Mouse (Mus musculus): ENCODE data around the gene Hectd4. TPM values are rescaled to one million over a fixed set of nuclear protein-coding genes. Genes with fewer than 3 reads are reported as not detected.
"Not testable (repeated sequence)": the region's sequence is repeated elsewhere in the genome, so short reads cannot be mapped to it uniquely, and the experiment has no call there.

The Hectd4 gene
- polyA plus RNA-seq, 1 experiment: 100 TPM

DNA sequence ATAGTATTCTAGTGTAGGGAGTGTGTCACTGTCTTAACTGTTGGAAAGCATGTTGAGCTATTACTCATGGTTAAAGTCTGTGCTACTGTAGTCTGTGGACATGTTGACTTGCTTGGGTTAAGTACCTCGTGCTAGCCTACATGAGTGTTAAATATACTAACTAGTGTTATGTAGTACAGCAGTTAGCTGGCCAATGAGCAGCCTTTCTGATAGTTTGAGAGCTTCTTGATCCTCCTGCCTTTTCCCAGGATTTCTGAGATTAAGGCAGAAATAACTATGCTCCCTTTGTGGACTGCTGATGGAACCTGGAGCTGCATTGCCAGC lies 9.5 kb upstream of the Hectd4 start:
- WGBS: 83% methylated on average over 1 of the region's 1 CpGs
- no peak overlapping the region for H3K27ac ChIP-seq (ENCODE audit: control insufficient read depth, insufficient read depth, low read depth, low read length, poor library complexity)
- peaks cover 3% of the 10 kb centered on the region; the same call in 1 of the 2 replicates for H3K4me1 ChIP-seq (ENCODE audit: control insufficient read depth, insufficient read depth, low read length)
- no peak overlapping the region for H3K4me3 ChIP-seq (replicated peaks; ENCODE audit: control insufficient read depth, low read depth, low read length)
- TF ChIP-seq POLR2A (IDR thresholded peaks at IDR 0.05; ENCODE audit: borderline replicate concordance, control insufficient read depth, low read depth, low read length) (no peak), CTCF (IDR thresholded peaks at IDR 0.05; ENCODE audit: control insufficient read depth, insufficient read depth, low read length) (no peak)

DNA sequence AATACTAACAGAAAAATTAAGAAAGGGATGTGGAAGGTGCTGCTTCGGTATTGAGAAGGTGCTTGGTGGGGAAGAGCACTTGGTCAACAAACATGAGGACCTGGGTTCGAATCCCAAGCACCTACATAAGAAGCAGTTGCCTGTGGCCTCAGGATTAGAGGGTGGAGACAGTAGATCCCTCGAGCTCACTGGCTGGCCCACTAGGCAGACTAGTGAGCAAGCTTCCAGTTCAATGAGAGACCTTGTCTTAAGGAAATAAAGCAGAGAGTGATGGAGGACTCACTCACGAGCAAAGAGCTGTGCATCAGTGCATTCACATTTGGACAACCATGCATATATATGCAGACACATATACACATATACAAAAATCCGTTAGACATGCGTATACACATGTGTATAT lies 7.9 kb upstream of the Hectd4 start:
- TF ChIP-seq POLR2A (IDR thresholded peaks at IDR 0.05; ENCODE audit: borderline replicate concordance, control insufficient read depth, low read depth, low read length) (no peak), CTCF (IDR thresholded peaks at IDR 0.05; ENCODE audit: control insufficient read depth, insufficient read depth, low read length) (no peak)
- whole genome bisulfite sequencing: 87% methylated on average over 6 of the region's 6 CpGs
- no peak overlapping the region for H3K27ac ChIP-seq (ENCODE audit: control insufficient read depth, insufficient read depth, low read depth, low read length, poor library complexity)
- no peaks in the 10 kb centered on the region; the same call in 1 of the 2 replicates for H3K4me1 ChIP-seq (ENCODE audit: control insufficient read depth, insufficient read depth, low read length)
- H3K4me3 ChIP-seq (replicated peaks; ENCODE audit: control insufficient read depth, low read depth, low read length): no peak overlapping the region

DNA sequence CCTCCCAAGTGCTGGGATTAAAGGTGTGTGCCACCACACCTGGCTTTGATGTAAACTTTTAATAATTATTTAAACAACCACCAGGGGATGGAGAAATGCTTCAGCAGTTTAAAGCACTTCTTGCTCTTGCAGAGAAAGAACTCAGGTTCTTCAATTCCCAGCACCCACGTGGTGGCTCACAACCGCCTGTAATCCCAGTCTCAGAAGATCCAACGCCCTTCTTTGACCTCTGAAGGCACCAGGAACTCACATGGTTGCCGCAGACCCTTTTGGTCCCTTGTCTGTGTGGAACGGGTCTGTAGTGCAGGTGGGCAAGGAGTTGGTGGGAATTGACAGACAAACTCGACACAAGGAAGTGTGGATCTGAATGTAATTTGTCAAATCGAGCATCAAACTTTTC lies 5.3 kb upstream of the Hectd4 start:
- Histone ChIP-seq H3K4me1 (ENCODE audit: control insufficient read depth, insufficient read depth, low read length) (no peaks in the 10 kb centered on the region; the same call in 1 of the 2 replicates), H3K27ac (ENCODE audit: control insufficient read depth, insufficient read depth, low read depth, low read length, poor library complexity) (no peak overlapping the region), H3K4me3 (replicated peaks; ENCODE audit: control insufficient read depth, low read depth, low read length) (no peak overlapping the region)
- no peak for TF ChIP-seq POLR2A (IDR thresholded peaks at IDR 0.05; ENCODE audit: borderline replicate concordance, control insufficient read depth, low read depth, low read length)
- TF ChIP-seq CTCF (IDR thresholded peaks at IDR 0.05; ENCODE audit: control insufficient read depth, insufficient read depth, low read length): no peak
- 32% methylated on average over 7 of the region's 7 CpGs for WGBS

DNA sequence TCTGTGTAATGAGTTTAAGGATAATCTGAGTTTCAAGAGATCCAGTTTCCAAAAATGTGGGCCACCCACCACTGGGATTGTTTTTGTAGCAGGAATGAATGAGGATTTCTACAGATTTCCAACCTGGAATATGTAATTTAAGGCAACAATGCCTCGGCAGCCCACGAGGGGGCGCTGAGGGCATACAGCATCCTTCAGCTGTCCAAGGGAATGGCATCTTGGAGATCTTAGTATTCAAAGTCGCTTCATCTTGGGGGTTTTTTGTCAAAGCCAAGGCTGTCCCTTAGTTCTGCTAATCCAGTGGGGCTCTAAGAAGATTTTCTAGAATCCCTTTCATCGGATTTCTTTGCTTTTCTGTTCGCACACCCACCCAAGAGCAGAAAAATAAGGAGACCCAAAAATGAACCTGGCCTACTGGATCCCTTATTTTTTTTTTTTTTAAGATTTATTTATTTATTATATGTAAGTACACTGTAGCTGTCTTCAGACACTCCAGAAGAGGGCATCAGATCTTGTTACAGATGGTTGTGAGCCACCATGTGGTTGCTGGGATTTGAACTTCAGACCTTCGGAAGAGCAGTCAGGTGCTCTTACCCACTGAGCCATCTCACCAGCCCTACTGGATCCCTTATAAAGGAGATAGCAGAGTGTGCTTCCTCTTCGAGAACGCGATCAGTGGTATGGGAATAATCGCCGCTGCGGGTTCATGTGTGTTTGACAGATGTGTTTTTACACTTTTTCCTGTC lies 4.5 kb upstream of the Hectd4 start:
- Histone ChIP-seq H3K4me3 (replicated peaks; ENCODE audit: control insufficient read depth, low read depth, low read length) (no peak overlapping the region), H3K27ac (ENCODE audit: control insufficient read depth, insufficient read depth, low read depth, low read length, poor library complexity) (peak overlapping the region; percentile 89), H3K4me1 (ENCODE audit: control insufficient read depth, insufficient read depth, low read length) (no peaks in the 10 kb centered on the region; the same call in 1 of the 2 replicates)
- TF ChIP-seq CTCF (IDR thresholded peaks at IDR 0.05; ENCODE audit: control insufficient read depth, insufficient read depth, low read length) (peak; percentile 93), POLR2A (IDR thresholded peaks at IDR 0.05; ENCODE audit: borderline replicate concordance, control insufficient read depth, low read depth, low read length) (no peak)
- 25% methylated on average over 13 of the region's 13 CpGs for WGBS

DNA sequence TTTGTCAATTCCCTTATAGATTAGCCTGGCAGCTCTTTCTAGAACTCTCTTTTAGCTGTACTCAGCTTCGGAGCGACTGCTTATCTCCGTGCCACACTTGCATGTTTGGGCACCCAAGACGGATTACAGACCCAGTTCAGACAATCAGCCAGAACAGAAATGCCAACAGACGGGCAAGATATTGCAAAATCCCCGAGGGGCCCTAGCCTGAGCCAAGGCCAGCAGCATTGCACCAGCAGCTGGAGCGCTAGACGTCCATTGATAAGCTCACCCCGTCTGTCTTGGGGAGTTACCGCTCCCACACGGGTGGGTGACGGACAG lies 3.9 kb upstream of the Hectd4 start:
- Histone ChIP-seq H3K4me1 (ENCODE audit: control insufficient read depth, insufficient read depth, low read length) (no peaks in the 10 kb centered on the region; the same call in 1 of the 2 replicates), H3K27ac (ENCODE audit: control insufficient read depth, insufficient read depth, low read depth, low read length, poor library complexity) (peak overlapping the region; percentile 89), H3K4me3 (replicated peaks; ENCODE audit: control insufficient read depth, low read depth, low read length) (no peak overlapping the region)
- WGBS: 19% methylated on average over 12 of the region's 12 CpGs
- TF ChIP-seq POLR2A (IDR thresholded peaks at IDR 0.05; ENCODE audit: borderline replicate concordance, control insufficient read depth, low read depth, low read length) (peak; percentile 57), CTCF (IDR thresholded peaks at IDR 0.05; ENCODE audit: control insufficient read depth, insufficient read depth, low read length) (no peak)

DNA sequence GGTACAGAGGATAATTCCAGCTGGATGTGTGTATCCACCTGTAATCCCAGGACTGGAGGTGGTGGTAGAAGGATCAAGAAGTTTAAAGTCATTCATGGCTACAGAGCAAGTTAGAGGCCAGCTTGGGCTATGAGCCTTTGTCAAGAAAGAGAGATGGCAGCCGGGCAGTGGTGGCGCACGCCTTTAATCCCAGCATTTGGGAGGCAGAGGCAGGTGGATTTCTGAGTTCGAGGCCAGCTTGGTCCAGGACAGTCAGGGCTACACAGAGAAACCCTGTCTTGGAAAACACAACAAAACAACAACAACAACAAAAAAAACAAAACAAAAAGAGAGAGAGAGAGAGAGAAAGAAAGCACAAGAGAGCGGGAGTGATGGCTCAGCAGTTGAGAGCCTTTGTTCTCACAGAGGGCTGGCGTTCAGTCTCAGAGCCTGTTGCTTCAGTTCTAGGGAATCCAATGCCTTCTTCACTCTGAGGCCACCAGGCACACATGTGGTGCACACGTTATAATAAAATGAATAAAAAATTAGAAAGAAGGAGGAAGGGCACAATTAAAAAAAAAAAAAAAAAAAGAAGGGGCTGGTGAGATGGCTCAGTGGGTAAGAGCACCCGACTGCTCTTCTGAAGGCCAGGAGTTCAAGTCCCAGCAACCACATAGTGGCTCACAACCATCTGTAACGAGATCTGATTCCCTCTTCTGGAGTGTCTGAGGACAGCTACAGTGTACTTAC lies 3.3 kb upstream of the Hectd4 start:
- peak overlapping the region; percentile 89 for H3K27ac ChIP-seq (ENCODE audit: control insufficient read depth, insufficient read depth, low read depth, low read length, poor library complexity)
- 89% methylated on average over 9 of the region's 9 CpGs for WGBS

DNA sequence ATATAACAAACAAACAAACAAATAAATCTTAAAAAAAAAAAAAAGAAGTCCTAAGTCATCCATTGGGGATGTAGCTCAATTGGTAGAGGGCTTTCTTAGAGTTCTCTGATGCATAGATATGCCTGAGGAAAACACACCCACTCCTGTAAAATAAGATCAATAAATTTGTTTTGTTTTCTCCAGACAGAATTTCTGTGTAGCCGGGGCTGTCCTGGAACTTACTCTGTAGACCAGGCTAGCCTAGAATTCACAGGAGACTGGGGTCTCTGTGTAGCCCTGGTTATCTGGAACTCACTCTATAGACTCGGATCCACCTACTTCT lies 2.7 kb upstream of the Hectd4 start:
- no peaks in the 10 kb centered on the region; the same call in 1 of the 2 replicates for H3K4me1 ChIP-seq (ENCODE audit: control insufficient read depth, insufficient read depth, low read length)
- H3K27ac ChIP-seq (ENCODE audit: control insufficient read depth, insufficient read depth, low read depth, low read length, poor library complexity): no peak overlapping the region
- 85% methylated on average over 2 of the region's 2 CpGs for WGBS
- no peak for TF ChIP-seq POLR2A (IDR thresholded peaks at IDR 0.05; ENCODE audit: borderline replicate concordance, control insufficient read depth, low read depth, low read length)
- TF ChIP-seq CTCF (IDR thresholded peaks at IDR 0.05; ENCODE audit: control insufficient read depth, insufficient read depth, low read length): no peak
- no peak overlapping the region for H3K4me3 ChIP-seq (replicated peaks; ENCODE audit: control insufficient read depth, low read depth, low read length)

More for the DNA sequence above, 3.3 kb upstream of the Hectd4 start:
- H3K4me3 ChIP-seq (replicated peaks; ENCODE audit: control insufficient read depth, low read depth, low read length); H3K4me1 ChIP-seq (ENCODE audit: control insufficient read depth, insufficient read depth, low read length): not testable (repeated sequence)

DNA sequence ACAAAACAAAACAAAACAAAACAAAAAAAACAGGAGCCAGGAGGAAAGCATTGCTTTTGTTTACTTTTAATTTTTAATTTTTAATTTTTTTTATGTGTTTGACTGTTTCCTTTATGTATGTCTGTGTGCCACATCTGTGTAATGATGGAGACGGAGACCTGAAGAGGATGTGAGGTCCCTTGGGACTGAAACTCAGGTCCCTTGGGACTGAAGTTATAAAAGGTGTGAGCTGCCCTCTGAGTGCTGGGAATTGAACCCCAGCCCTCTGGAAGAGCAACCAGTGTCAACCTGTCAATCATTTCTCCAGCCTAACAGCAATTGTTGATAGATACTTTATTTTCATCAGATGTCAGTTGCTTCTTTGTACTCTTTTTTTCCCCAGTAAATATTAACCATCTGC lies 829 bp upstream of the Hectd4 start:
- 80% methylated on average over 1 of the region's 1 CpGs for WGBS
- TF ChIP-seq POLR2A (IDR thresholded peaks at IDR 0.05; ENCODE audit: borderline replicate concordance, control insufficient read depth, low read depth, low read length): no peak
- no peak for TF ChIP-seq CTCF (IDR thresholded peaks at IDR 0.05; ENCODE audit: control insufficient read depth, insufficient read depth, low read length)
- H3K4me3 ChIP-seq (replicated peaks; ENCODE audit: control insufficient read depth, low read depth, low read length): no peak overlapping the region
- H3K27ac ChIP-seq (ENCODE audit: control insufficient read depth, insufficient read depth, low read depth, low read length, poor library complexity): no peak overlapping the region
- H3K4me1 ChIP-seq (ENCODE audit: control insufficient read depth, insufficient read depth, low read length): no peaks in the 10 kb centered on the region; the same call in 1 of the 2 replicates
